Mouse (Mus musculus): ENCODE results near the gene Mrpl4.

Mrpl4 gene

GRCm38 (mm10) chr9:21002627-21003551 is at the start of gene Mrpl4:
Gene Mrpl4, plus strand, starts transcription at chr9:21002738.
- DNase-seq (ENCODE audit: low spot score): peak; percentile 56

GRCm38 (mm10) chr9:20956989-20957388 is 45.5 kb upstream of the Mrpl4 start:
- DNase-seq (ENCODE audit: low spot score): no peak

- DNase-seq (ENCODE audit: low spot score): no peak
Observed at GRCm38 (mm10) chr9:20959430-20959938, 43.1 kb upstream of the Mrpl4 start, which contains the start of gene Dnmt1. Gene Dnmt1, minus strand, starts transcription at chr9:20959888.

GRCm38 (mm10) chr9:20961557-20961956 is 41.0 kb upstream of the Mrpl4 start:
- DNase-seq (ENCODE audit: low spot score): no peak

- no peak for DNase-seq (ENCODE audit: low spot score)
Observed at GRCm38 (mm10) chr9:20965606-20966005, 36.9 kb upstream of the Mrpl4 start.

GRCm38 (mm10) chr9:20966008-20966407 is 36.5 kb upstream of the Mrpl4 start:
- no peak for DNase-seq (ENCODE audit: low spot score)

GRCm38 (mm10) chr9:20966747-20967146 is 35.8 kb upstream of the Mrpl4 start:
- no peak for DNase-seq (ENCODE audit: low spot score)

GRCm38 (mm10) chr9:20971751-20972140 is 30.8 kb upstream of the Mrpl4 start:
- DNase-seq (ENCODE audit: low spot score): no peak

GRCm38 (mm10) chr9:20972141-20972992 is 30.2 kb upstream of the Mrpl4 start:
- DNase-seq (ENCODE audit: low spot score): no peak

- DNase-seq (ENCODE audit: low spot score): no peak
Observed at GRCm38 (mm10) chr9:20973001-20973681, 29.4 kb upstream of the Mrpl4 start.

GRCm38 (mm10) chr9:20973682-20974075 is 28.9 kb upstream of the Mrpl4 start:
- no peak for DNase-seq (ENCODE audit: low spot score)

- DNase-seq (ENCODE audit: low spot score): no peak
Observed at GRCm38 (mm10) chr9:20975431-20976215, 26.9 kb upstream of the Mrpl4 start.

GRCm38 (mm10) chr9:20976216-20976960 is 26.1 kb upstream of the Mrpl4 start, which contains the start of gene S1pr2:
Gene S1pr2, minus strand, starts transcription at chr9:20976781.
- peak; percentile 36 for DNase-seq (ENCODE audit: low spot score)

GRCm38 (mm10) chr9:20976961-20977689 is 25.4 kb upstream of the Mrpl4 start:
- no peak for DNase-seq (ENCODE audit: low spot score)

GRCm38 (mm10) chr9:20978409-20979095 is 24.0 kb upstream of the Mrpl4 start:
- no peak for DNase-seq (ENCODE audit: low spot score)

- DNase-seq (ENCODE audit: low spot score): no peak
Observed at GRCm38 (mm10) chr9:20979181-20979580, 23.4 kb upstream of the Mrpl4 start.

GRCm38 (mm10) chr9:20979769-20980168 is 22.8 kb upstream of the Mrpl4 start:
- no peak for DNase-seq (ENCODE audit: low spot score)

GRCm38 (mm10) chr9:20982171-20982570 is 20.4 kb upstream of the Mrpl4 start:
- no peak for DNase-seq (ENCODE audit: low spot score)

GRCm38 (mm10) chr9:20983169-20983568 is 19.4 kb upstream of the Mrpl4 start:
- DNase-seq (ENCODE audit: low spot score): no peak
